Mouse (Mus musculus): ENCODE results near the gene Myrf. TPM values are rescaled to one million over a fixed set of nuclear protein-coding genes. Genes with fewer than 3 reads are reported as not detected.
"Not testable (repeated sequence)": the region's sequence is repeated elsewhere in the genome, so short reads cannot be mapped to it uniquely, and the experiment has no call there.

Myrf gene
- polyA plus RNA-seq, 2 experiments: 3.5 to 6.4 TPM

GRCm38 (mm10) chr19:10173116-10173718 is 67.3 kb downstream of the Myrf start:
- ATAC-seq (ENCODE audit: insufficient read depth) (peak; percentile 92), DNase-seq (ENCODE audit: low read depth in 3 of 3, low spot score in 3 of 3) (peak; percentile 74 to 81 (median 76))
- Histone ChIP-seq H3K4me1 (replicated peaks; ENCODE audit: control insufficient read depth in 2 of 2, insufficient read depth in 2 of 2, low read length in 1 of 2) (peaks cover 36 to 53% of the 10 kb centered on the region in 2 experiments), H3K27me3 (ENCODE audit: control insufficient read depth, insufficient read depth, low read length) (no peaks in the 10 kb centered on the region), H3K9ac (replicated peaks) (peak overlapping the region; percentile 70), H3K27ac (peak overlapping the region; percentile 94), H3K4me3 (ENCODE audit: insufficient read depth in 1 of 2, low read depth in 2 of 2, low read length in 2 of 2) (peak overlapping the region; percentile 20 to 34; a peak in 3 of 4 replicates), H3K4me2 (ENCODE audit: low read depth) (peak overlapping the region; percentile 72), H3K9me3 (ENCODE audit: control insufficient read depth, low read length) (no peaks in the 10 kb centered on the region), H3K36me3 (replicated peaks; ENCODE audit: control insufficient read depth, insufficient read depth, low read depth) (no peaks in the 10 kb centered on the region)
- 15% methylated on average over 5 of the region's 5 CpGs for WGBS (ENCODE audit: insufficient replicate concordance)
- peak; percentile 86 for TF ChIP-seq EP300 (IDR thresholded peaks at IDR 0.05; ENCODE audit: low read depth)
- TF ChIP-seq CTCF (IDR thresholded peaks at IDR 0.05; ENCODE audit: low read depth): no peak

- H3K4me2 ChIP-seq (ENCODE audit: low read depth): no peak overlapping the region
- no peaks in the 10 kb centered on the region for H3K36me3 ChIP-seq (replicated peaks; ENCODE audit: control insufficient read depth, insufficient read depth, low read depth)
- DNase-seq (ENCODE audit: low read depth in 3 of 3, low spot score in 3 of 3) (no peak), ATAC-seq (ENCODE audit: insufficient read depth) (no peak)
- H3K9me3 ChIP-seq (ENCODE audit: control insufficient read depth, low read length): no peaks in the 10 kb centered on the region
- H3K4me1 ChIP-seq (replicated peaks; ENCODE audit: control insufficient read depth in 2 of 2, insufficient read depth in 2 of 2, low read length in 1 of 2): peaks cover 36 to 51% of the 10 kb centered on the region in 2 experiments
- H3K9ac ChIP-seq (replicated peaks): no peak overlapping the region
- no peak overlapping the region for H3K4me3 ChIP-seq (ENCODE audit: insufficient read depth in 1 of 2, low read depth in 2 of 2, low read length in 2 of 2)
- H3K27me3 ChIP-seq (ENCODE audit: control insufficient read depth, insufficient read depth, low read length): no peaks in the 10 kb centered on the region
- H3K27ac ChIP-seq: peak overlapping the region; percentile 94
- TF ChIP-seq EP300 (IDR thresholded peaks at IDR 0.05; ENCODE audit: low read depth): no peak
- no peak for TF ChIP-seq CTCF (IDR thresholded peaks at IDR 0.05; ENCODE audit: low read depth)
Observed at GRCm38 (mm10) chr19:10171846-10172245, 68.7 kb downstream of the Myrf start.

GRCm38 (mm10) chr19:10171359-10171758 is 69.2 kb downstream of the Myrf start:
- H3K36me3 ChIP-seq (replicated peaks; ENCODE audit: control insufficient read depth, insufficient read depth, low read depth): no peaks in the 10 kb centered on the region
- peaks cover 36 to 51% of the 10 kb centered on the region in 2 experiments for H3K4me1 ChIP-seq (replicated peaks; ENCODE audit: control insufficient read depth in 2 of 2, insufficient read depth in 2 of 2, low read length in 1 of 2)
- DNase-seq (ENCODE audit: low read depth in 3 of 3, low spot score in 3 of 3) (no peak), ATAC-seq (ENCODE audit: insufficient read depth) (no peak)
- H3K27ac ChIP-seq: peak overlapping the region; percentile 94
- TF ChIP-seq CTCF (IDR thresholded peaks at IDR 0.05; ENCODE audit: low read depth) (no peak), EP300 (IDR thresholded peaks at IDR 0.05; ENCODE audit: low read depth) (no peak)
- H3K4me3 ChIP-seq (ENCODE audit: insufficient read depth in 1 of 2, low read depth in 2 of 2, low read length in 2 of 2): no peak overlapping the region
- H3K27me3 ChIP-seq (ENCODE audit: control insufficient read depth, insufficient read depth, low read length): no peaks in the 10 kb centered on the region
- no peak overlapping the region for H3K9ac ChIP-seq (replicated peaks)
- H3K9me3 ChIP-seq (ENCODE audit: control insufficient read depth, low read length): no peaks in the 10 kb centered on the region
- no peak overlapping the region for H3K4me2 ChIP-seq (ENCODE audit: low read depth)
- 56% methylated on average over 7 of the region's 7 CpGs for WGBS (ENCODE audit: insufficient replicate concordance)

DNA sequence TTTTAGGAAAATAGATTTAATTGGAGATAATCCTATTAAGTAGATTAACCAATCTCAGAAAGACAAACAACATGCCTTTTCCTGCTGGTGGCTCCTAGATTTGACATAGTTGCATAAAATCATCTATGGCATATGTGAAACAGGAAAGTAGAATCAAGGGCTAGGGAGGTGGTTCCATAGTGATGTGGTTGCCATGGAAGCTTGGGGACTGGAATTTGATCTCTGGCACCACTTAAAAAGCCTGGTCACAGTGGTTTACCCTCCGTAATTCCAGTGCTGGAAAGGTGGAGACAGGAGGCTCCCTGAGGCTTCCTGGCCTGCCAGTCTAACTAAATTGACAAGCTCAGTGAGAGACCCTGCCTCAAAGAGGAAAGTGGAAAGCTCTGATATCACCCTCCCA is 70.1 kb downstream of the Myrf start:
- Histone ChIP-seq H3K9me3 (ENCODE audit: control insufficient read depth, low read length) (no peaks in the 10 kb centered on the region), H3K4me1 (replicated peaks; ENCODE audit: control insufficient read depth in 2 of 2, insufficient read depth in 2 of 2, low read length in 1 of 2) (peaks cover 36 to 51% of the 10 kb centered on the region in 2 experiments), H3K27me3 (ENCODE audit: control insufficient read depth, insufficient read depth, low read length) (no peaks in the 10 kb centered on the region), H3K4me3 (ENCODE audit: insufficient read depth in 1 of 2, low read depth in 2 of 2, low read length in 2 of 2) (no peak overlapping the region), H3K4me2 (ENCODE audit: low read depth) (no peak overlapping the region), H3K27ac (no peak overlapping the region), H3K36me3 (replicated peaks; ENCODE audit: control insufficient read depth, insufficient read depth, low read depth) (no peaks in the 10 kb centered on the region), H3K9ac (replicated peaks) (no peak overlapping the region)
- no peak for TF ChIP-seq EP300 (IDR thresholded peaks at IDR 0.05; ENCODE audit: low read depth)
- TF ChIP-seq CTCF (IDR thresholded peaks at IDR 0.05; ENCODE audit: low read depth): no peak
- no peak for DNase-seq (ENCODE audit: low read depth in 3 of 3, low spot score in 3 of 3)
- ATAC-seq (ENCODE audit: insufficient read depth): no peak
- 69% methylated on average over 1 of the region's 1 CpGs for WGBS (ENCODE audit: insufficient replicate concordance)

DNA sequence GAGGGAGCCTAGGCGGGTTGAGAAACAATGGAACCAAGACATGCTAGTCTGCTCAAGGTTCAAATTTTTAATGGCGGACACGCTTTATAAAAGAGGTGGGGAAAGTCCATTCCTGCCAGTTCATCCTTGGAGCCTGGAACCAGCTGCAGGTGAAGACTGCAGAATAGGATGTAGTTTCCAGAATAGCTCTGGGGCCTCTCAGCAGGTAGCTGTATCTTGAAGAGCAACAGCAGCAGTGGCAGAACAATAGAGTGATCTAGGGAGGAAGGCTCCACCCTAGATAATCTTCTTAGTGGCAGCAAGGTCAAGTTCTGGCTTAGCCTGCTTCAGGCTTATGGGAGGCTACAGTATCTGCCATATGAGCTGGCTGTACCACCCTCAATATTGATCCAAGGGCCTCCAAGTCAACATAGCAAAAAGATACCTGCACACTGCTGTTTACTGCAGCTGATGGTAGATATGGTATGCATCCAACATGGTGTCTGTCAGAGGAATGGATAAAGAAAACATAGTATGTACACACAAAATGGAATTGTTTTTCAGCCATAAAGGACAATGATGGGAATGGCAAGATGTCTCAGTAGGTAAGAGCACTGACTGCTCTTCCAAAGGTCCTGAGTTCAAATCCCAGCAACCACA is 70.7 kb downstream of the Myrf start:
- DNase-seq (ENCODE audit: low read depth in 3 of 3, low spot score in 3 of 3); ATAC-seq (ENCODE audit: insufficient read depth): not testable (repeated sequence)
- H3K4me1 ChIP-seq (replicated peaks; ENCODE audit: control insufficient read depth in 2 of 2, insufficient read depth in 2 of 2, low read length in 1 of 2): peaks cover 36 to 47% of the 10 kb centered on the region in 2 experiments

More for the DNA sequence above, 70.7 kb downstream of the Myrf start:
- H3K36me3 ChIP-seq (replicated peaks; ENCODE audit: control insufficient read depth, insufficient read depth, low read depth); H3K4me3 ChIP-seq (ENCODE audit: insufficient read depth in 1 of 2, low read depth in 2 of 2, low read length in 2 of 2); H3K27me3 ChIP-seq (ENCODE audit: control insufficient read depth, insufficient read depth, low read length); H3K27ac ChIP-seq; H3K9me3 ChIP-seq (ENCODE audit: control insufficient read depth, low read length); H3K9ac ChIP-seq (replicated peaks); H3K4me2 ChIP-seq (ENCODE audit: low read depth): not testable (repeated sequence)
- WGBS (ENCODE audit: insufficient replicate concordance): 81% methylated on average over 3 of the region's 3 CpGs
